Mouse (Mus musculus): Measurements from ENCODE around the gene Gm17662. TPM values are rescaled to one million over a fixed set of nuclear protein-coding genes. Genes with fewer than 3 reads are reported as not detected.

Gm17662 gene
- polyA plus RNA-seq, 1 experiment from 2014 or later = not detected

DNA sequence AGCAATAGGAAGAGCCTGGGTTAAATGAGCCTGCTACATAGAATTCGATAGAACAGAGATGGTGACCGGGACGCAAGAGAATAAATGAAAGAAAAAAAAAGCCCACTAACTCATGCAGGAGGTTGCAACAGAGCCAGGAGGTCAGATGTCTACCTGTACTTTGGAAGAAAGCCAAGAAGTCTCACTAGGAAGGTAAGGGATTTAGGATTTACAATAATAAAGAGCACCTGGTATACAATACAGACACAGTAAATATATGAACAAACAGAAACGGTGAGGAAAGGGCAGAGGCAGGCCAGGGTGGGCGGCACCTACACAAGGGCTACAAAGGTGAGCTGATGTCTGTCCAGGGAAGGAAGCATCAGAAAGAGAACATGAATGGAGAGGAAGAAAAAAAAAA is 14.9 kb upstream of the Gm17662 start:
- no peaks in the 10 kb centered on the region for H3K9me3 ChIP-seq
- no peak for ATAC-seq (ENCODE audit: low FRiP score)
- 78% methylated on average over 5 of the region's 5 CpGs for WGBS

GRCm38 (mm10) chr4:104843546-104843945 is 13.6 kb upstream of the Gm17662 start:
- no peak for ATAC-seq (ENCODE audit: low FRiP score)
- Histone ChIP-seq H3K4me2 (no peak overlapping the region), H3K9ac (no peak overlapping the region), H3K4me1 (replicated peaks) (no peaks in the 10 kb centered on the region), H3K9me3 (no peaks in the 10 kb centered on the region), H3K27ac (no peak overlapping the region), H3K36me3 (no peaks in the 10 kb centered on the region), H3K27me3 (no peaks in the 10 kb centered on the region), H3K4me3 (no peak overlapping the region)
- 36% methylated on average over 4 of the region's 4 CpGs for WGBS

More for the DNA sequence above, 14.9 kb upstream of the Gm17662 start:
- 0 out of 2 replicates have a peak, but pooled peaks cover 3% of the 10 kb centered on the region for H3K4me1 ChIP-seq (replicated peaks)
- no peaks in the 10 kb centered on the region for H3K36me3 ChIP-seq
- no peaks in the 10 kb centered on the region for H3K27me3 ChIP-seq
- no peak overlapping the region for H3K4me3 ChIP-seq
- no peak overlapping the region for H3K9ac ChIP-seq
- no peak overlapping the region for H3K4me2 ChIP-seq
- no peak overlapping the region for H3K27ac ChIP-seq

- Histone ChIP-seq H3K9ac (no peak overlapping the region), H3K27me3 (no peaks in the 10 kb centered on the region), H3K36me3 (no peaks in the 10 kb centered on the region), H3K4me2 (no peak overlapping the region), H3K9me3 (no peaks in the 10 kb centered on the region), H3K4me3 (no peak overlapping the region), H3K4me1 (replicated peaks) (no peaks in the 10 kb centered on the region), H3K27ac (no peak overlapping the region)
- no peak for ATAC-seq (ENCODE audit: low FRiP score)
- 92% methylated on average over 2 of the region's 2 CpGs for WGBS
Observed at GRCm38 (mm10) chr4:104855216-104855615, 1.9 kb upstream of the Gm17662 start.

GRCm38 (mm10) chr4:104857823-104858222 is 694 bp downstream of the Gm17662 start:
- ATAC-seq (ENCODE audit: low FRiP score) = no peak
- WGBS = 84% methylated on average over 4 of the region's 4 CpGs

GRCm38 (mm10) chr4:104861241-104861640 is 4.1 kb downstream of the Gm17662 start:
- WGBS = 87% methylated on average over 8 of the region's 8 CpGs
- no peak for ATAC-seq (ENCODE audit: low FRiP score)

More at GRCm38 (mm10) chr4:104857823-104858222, 694 bp downstream of the Gm17662 start:
- Histone ChIP-seq H3K27ac (no peak overlapping the region), H3K4me3 (no peak overlapping the region), H3K4me1 (replicated peaks) (no peaks in the 10 kb centered on the region), H3K4me2 (no peak overlapping the region), H3K9me3 (no peaks in the 10 kb centered on the region), H3K9ac (no peak overlapping the region), H3K27me3 (no peaks in the 10 kb centered on the region), H3K36me3 (no peaks in the 10 kb centered on the region)

GRCm38 (mm10) chr4:104864397-104864796 is 7.3 kb downstream of the Gm17662 start:
- ATAC-seq (ENCODE audit: low FRiP score) = no peak
- H3K4me3 ChIP-seq = no peak overlapping the region
- H3K27me3 ChIP-seq = no peaks in the 10 kb centered on the region
- H3K27ac ChIP-seq = no peak overlapping the region
- H3K9ac ChIP-seq = no peak overlapping the region
- 0 out of 2 replicates have a peak, but pooled peaks cover 4% of the 10 kb centered on the region for H3K4me1 ChIP-seq (replicated peaks)
- H3K4me2 ChIP-seq = no peak overlapping the region
- WGBS = 84% methylated on average over 1 of the region's 1 CpGs
- no peaks in the 10 kb centered on the region for H3K9me3 ChIP-seq
- H3K36me3 ChIP-seq = no peaks in the 10 kb centered on the region

More at GRCm38 (mm10) chr4:104861241-104861640, 4.1 kb downstream of the Gm17662 start:
- Histone ChIP-seq H3K27ac (no peak overlapping the region), H3K9me3 (no peaks in the 10 kb centered on the region), H3K9ac (no peak overlapping the region), H3K36me3 (no peaks in the 10 kb centered on the region), H3K4me1 (replicated peaks) (0 out of 2 replicates have a peak, but pooled peaks cover 4% of the 10 kb centered on the region), H3K4me2 (no peak overlapping the region), H3K4me3 (no peak overlapping the region), H3K27me3 (no peaks in the 10 kb centered on the region)

DNA sequence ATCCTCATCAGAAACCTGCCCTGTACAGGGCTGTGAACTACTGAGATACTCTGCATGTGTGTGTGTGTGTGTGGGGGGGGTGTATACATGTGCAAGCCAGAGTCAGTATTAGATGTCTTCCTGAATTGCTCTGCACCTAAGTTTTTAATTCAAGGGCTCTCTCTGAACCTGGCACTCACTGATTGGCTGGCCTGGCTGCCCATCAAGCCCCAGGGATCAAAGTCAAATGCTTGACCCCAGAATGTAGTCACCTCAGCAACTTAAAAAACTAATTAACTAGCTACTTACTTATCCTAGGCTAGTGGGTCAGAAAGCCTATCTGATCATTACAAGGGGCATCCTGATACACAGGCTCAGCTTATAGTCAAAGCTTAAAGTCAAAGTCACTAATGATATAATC is 12.5 kb downstream of the Gm17662 start:
- H3K9ac ChIP-seq = no peak overlapping the region
- no peak overlapping the region for H3K27ac ChIP-seq

DNA sequence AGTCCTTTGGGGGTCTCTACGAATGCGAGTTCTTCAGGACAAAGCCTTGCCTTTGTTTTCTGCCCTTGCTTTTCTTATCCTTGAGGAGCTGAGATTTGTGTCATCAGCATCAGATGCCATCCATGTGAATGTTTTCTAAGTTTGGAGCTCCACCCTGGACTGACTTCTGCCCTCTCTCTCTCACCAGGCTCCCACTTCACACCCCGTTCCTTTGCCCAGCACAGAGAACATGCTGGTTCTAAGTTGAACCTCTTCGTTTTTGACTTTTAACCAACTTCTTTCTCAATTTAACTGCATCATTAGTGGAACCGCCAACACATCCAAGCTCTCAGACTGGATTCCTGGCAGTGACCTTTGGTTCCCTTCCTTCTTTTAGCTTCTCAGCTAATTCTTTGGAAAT is 13.1 kb downstream of the Gm17662 start:
- Histone ChIP-seq H3K9ac (no peak overlapping the region), H3K4me3 (no peak overlapping the region), H3K36me3 (no peaks in the 10 kb centered on the region), H3K4me2 (no peak overlapping the region), H3K9me3 (no peaks in the 10 kb centered on the region), H3K27ac (no peak overlapping the region), H3K27me3 (no peaks in the 10 kb centered on the region), H3K4me1 (replicated peaks) (no peaks in the 10 kb centered on the region)
- no peak for ATAC-seq (ENCODE audit: low FRiP score)
- WGBS = 93% methylated on average over 5 of the region's 5 CpGs

More for the DNA sequence above, 12.5 kb downstream of the Gm17662 start:
- no peaks in the 10 kb centered on the region for H3K27me3 ChIP-seq
- H3K4me2 ChIP-seq = no peak overlapping the region
- no peaks in the 10 kb centered on the region for H3K9me3 ChIP-seq
- ATAC-seq (ENCODE audit: low FRiP score) = no peak
- H3K4me3 ChIP-seq = no peak overlapping the region
- no peaks in the 10 kb centered on the region for H3K4me1 ChIP-seq (replicated peaks)
- no peaks in the 10 kb centered on the region for H3K36me3 ChIP-seq

- H3K27ac ChIP-seq = no peak overlapping the region
- H3K36me3 ChIP-seq = no peaks in the 10 kb centered on the region
- no peak overlapping the region for H3K9ac ChIP-seq
- H3K4me3 ChIP-seq = no peak overlapping the region
- no peaks in the 10 kb centered on the region for H3K9me3 ChIP-seq
- WGBS = 66% methylated on average over 4 of the region's 4 CpGs
- no peak overlapping the region for H3K4me2 ChIP-seq
- H3K27me3 ChIP-seq = no peaks in the 10 kb centered on the region
- ATAC-seq (ENCODE audit: low FRiP score) = no peak
- H3K4me1 ChIP-seq (replicated peaks) = no peaks in the 10 kb centered on the region
Observed at GRCm38 (mm10) chr4:104875832-104876231, 18.7 kb downstream of the Gm17662 start.

DNA sequence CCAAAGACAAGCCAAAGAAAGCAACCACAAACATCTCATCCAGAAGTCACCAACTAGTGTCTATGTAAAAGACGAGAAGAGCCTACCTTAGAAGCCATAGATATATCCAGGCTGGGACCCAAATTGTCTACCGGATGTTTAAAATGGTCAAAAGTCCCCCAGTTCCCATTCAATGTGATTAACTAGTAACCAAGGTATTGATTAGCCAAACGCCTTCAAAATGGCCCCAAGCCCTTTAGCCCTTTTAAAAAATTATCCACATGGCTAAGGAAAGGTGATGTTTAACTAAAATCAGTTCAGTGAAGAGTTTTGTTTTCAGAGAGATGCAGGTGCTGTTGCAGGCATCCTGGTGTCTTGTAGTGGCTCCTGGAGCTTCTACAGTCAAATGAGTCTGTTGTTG is 19.2 kb downstream of the Gm17662 start, which contains the start of gene C8a:
Gene C8a (minus strand): TSS at position 76 of the 400 bp plus-strand sequence.
- Histone ChIP-seq H3K4me3 (no peak within 1 kb of the TSS), H3K4me1 (replicated peaks) (no peaks in the 10 kb centered on the region), H3K9ac (no peak within 1 kb of the TSS), H3K27me3 (no peaks in the 10 kb centered on the region), H3K27ac (no peak within 1 kb of the TSS), H3K36me3 (no peaks in the 10 kb centered on the region), H3K9me3 (no peaks in the 10 kb centered on the region), H3K4me2 (no peak within 1 kb of the TSS)
- ATAC-seq (ENCODE audit: low FRiP score) = no peak
- WGBS = 80% methylated on average over 3 of the region's 3 CpGs

DNA sequence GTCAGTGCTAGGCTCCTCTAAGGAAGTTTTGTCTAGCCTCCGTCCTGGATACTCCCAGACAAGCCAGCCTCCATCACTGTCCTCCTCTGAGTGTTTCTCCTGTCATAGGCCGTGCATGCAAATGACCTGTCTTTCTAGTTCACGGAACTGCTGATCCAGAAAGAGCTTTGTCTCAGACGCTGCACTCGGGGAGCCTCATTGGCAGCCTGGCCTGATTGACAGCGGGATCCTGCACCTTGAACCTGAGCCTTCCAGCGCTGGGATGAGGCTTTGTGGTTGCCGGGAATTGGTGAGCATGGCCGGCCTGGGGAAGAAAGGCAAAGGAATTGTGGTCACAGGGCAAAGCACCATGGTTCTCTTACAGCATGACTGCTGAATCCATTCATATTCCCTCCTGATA is 30.4 kb downstream of the Gm17662 start:
- Histone ChIP-seq H3K36me3 (no peaks in the 10 kb centered on the region), H3K27me3 (0 out of 2 replicates have a peak, but pooled peaks cover 3% of the 10 kb centered on the region), H3K27ac (no peak overlapping the region), H3K9me3 (no peaks in the 10 kb centered on the region), H3K4me3 (no peak overlapping the region), H3K4me1 (replicated peaks) (peaks cover 31% of the 10 kb centered on the region), H3K9ac (no peak overlapping the region), H3K4me2 (no peak overlapping the region)
- ATAC-seq (ENCODE audit: low FRiP score) = no peak
- WGBS = 37% methylated on average over 9 of the region's 9 CpGs

DNA sequence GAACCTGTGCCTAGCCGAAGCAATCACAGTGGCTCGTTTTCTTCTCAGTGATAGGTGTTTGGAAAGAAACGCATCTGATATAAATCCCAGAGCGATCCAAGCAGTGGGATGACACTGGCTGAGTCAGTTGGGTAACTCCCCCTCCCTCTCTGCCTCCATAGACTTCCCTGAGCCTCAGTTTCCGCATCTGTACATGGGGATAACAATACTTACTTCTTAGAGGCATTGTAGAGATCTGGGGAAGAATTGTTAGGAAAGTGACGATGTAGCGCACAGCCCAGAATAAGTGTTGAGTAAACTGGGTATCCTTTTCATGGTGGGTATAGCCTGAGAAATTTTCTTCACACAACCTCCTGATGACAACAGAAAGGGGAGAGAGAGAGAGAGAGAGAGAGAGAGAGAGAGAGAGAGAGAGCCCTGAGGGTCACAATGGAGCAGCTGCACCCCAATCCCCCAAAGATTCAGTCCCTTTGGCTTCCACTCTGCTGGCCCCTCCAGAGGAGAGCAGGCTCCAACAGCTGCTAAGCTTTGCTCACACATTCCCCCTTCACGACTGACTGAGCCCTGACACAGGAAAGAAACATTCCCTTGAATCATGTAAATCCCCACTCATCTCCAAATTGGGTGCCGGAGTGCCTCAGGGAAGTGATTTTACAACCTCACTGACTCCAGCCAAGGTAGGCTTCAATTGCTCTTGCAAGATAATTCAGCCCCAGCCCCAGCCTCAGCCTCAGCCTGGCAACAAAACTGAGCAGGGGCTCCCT is 31.6 kb downstream of the Gm17662 start:
- no peak for ATAC-seq (ENCODE audit: low FRiP score)

GRCm38 (mm10) chr4:104891708-104892107 is 34.6 kb downstream of the Gm17662 start:
- no peaks in the 10 kb centered on the region for H3K9me3 ChIP-seq
- H3K27me3 ChIP-seq = 0 out of 2 replicates have a peak, but pooled peaks cover 3% of the 10 kb centered on the region
- peaks cover 35% of the 10 kb centered on the region for H3K4me1 ChIP-seq (replicated peaks)
- no peaks in the 10 kb centered on the region for H3K36me3 ChIP-seq
- ATAC-seq (ENCODE audit: low FRiP score) = no peak
- WGBS = 93% methylated on average over 7 of the region's 7 CpGs
- H3K9ac ChIP-seq = no peak overlapping the region
- H3K4me2 ChIP-seq = no peak overlapping the region
- H3K27ac ChIP-seq = no peak overlapping the region
- H3K4me3 ChIP-seq = no peak overlapping the region

More for the DNA sequence above, 31.6 kb downstream of the Gm17662 start:
- Histone ChIP-seq H3K4me2 (no peak overlapping the region), H3K36me3 (no peaks in the 10 kb centered on the region), H3K4me1 (replicated peaks) (peaks cover 34% of the 10 kb centered on the region), H3K9me3 (no peaks in the 10 kb centered on the region), H3K4me3 (no peak overlapping the region), H3K9ac (no peak overlapping the region), H3K27me3 (0 out of 2 replicates have a peak, but pooled peaks cover 3% of the 10 kb centered on the region), H3K27ac (no peak overlapping the region)
- 81% methylated on average over 9 of the region's 9 CpGs for WGBS
